In the genomic region with DNA sequence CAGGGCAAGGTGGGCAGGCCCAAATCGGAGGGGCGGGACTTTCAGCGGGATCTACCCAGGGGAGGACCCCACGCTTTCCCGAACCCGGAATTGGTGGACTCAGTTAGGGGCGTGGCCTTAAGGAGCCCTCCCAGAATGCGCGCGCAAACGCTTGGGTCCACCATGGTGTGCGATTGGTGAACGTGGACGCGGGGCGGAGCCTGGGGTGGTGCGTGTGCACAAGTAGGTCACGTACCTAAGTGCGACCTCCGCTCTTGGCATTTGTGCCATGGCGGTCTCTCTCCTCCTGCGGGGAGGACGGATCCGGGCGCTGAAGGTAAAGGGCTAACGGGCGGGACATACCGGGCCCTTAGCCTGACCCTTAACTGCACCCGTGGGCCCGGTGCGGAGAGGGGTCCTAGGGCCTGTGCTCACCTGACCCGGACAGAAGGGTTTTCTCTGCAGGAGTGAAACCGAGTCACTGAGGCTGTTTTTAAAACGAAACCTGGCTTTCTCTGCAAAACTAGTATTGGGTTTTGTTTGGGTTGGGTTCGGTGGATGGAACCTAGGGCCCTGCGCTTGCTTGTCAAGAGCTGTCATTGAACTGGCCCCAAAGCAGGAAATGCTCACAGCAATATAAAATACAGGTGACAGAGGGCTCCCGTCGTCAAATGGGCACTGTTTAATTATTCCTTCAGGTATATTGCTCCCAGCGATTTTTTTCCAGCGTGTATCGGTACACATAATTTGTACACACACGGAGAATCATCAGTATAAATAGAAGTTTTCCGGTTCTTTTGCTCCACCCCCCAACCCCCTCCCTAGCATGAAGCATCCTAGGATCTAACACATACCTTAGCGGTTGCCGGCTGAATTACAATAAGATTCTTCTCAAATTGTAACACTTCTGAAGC, we compare ENCODE assay signal across 8 mouse cellular contexts. TPM values are rescaled to one million over a fixed set of nuclear protein-coding genes. Genes with fewer than 3 reads are reported as not detected.
DNase-seq lines count a peak whose midpoint lies in the region; ATAC-seq and TF ChIP-seq lines count a peak whose summit lies in the region.

A gene (minus strand): TSS at position 35 of the 893 bp plus-strand sequence.
A gene (plus strand): TSS at position 170 of the 893 bp plus-strand sequence.

- peaks cover 21% of the 10 kb centered on the region for H3K79me2 ChIP-seq in CH12.LX (replicated peaks; ENCODE audit: control insufficient read depth, extremely low read depth, insufficient read depth, poor library complexity, severe bottlenecking)

- WGBS in forebrain, embryonic 11.5 days = under 1% methylated on average over 45 of the region's 45 CpGs
- under 1% methylated on average over 45 of the region's 45 CpGs for WGBS in heart, embryonic 16.5 days
- 1% methylated on average over 45 of the region's 45 CpGs for WGBS in liver, embryonic 15.5 days (ENCODE audit: insufficient replicate concordance)
- WGBS in neural tube, embryonic 12.5 days = under 1% methylated on average over 45 of the region's 45 CpGs

- H3K9ac ChIP-seq in CH12.LX (ENCODE audit: insufficient read depth, low read depth) = peak within 1 kb of the TSS; percentile 67
- H3K9ac ChIP-seq in forebrain, embryonic 11.5 days (ENCODE audit: low read length) = peak within 1 kb of the TSS; percentile 65
- peak within 1 kb of the TSS; percentile 96 for H3K9ac ChIP-seq in heart, embryonic 16.5 days (ENCODE audit: low read length)
- H3K9ac ChIP-seq in liver, embryonic 15.5 days = peak within 1 kb of the TSS; percentile 75
- peak within 1 kb of the TSS; percentile 56 for H3K9ac ChIP-seq in neural tube, embryonic 12.5 days

- H3K4me1 ChIP-seq in CH12.LX (ENCODE audit: control insufficient read depth in 1 of 2, insufficient read depth in 2 of 2) = peaks cover 2 to 30% of the 10 kb centered on the region in 2 experiments; a peak in 2 of 4 replicates
- no peaks in the 10 kb centered on the region; the same call in 1 of the 2 replicates for H3K4me1 ChIP-seq in forebrain, embryonic 11.5 days (replicated peaks; ENCODE audit: control insufficient read depth, insufficient read depth, low read length)
- H3K4me1 ChIP-seq in heart, embryonic 16.5 days (ENCODE audit: control insufficient read depth, insufficient read depth, low read length) = peaks cover 21% of the 10 kb centered on the region
- peaks cover 25% of the 10 kb centered on the region for H3K4me1 ChIP-seq in liver, embryonic 15.5 days (replicated peaks)
- peaks cover 17% of the 10 kb centered on the region for H3K4me1 ChIP-seq in neural tube, embryonic 12.5 days

- no peak for TF ChIP-seq RAD21 in CH12.LX (IDR thresholded peaks at IDR 0.05; ENCODE audit: low read depth, low read length)

- H3K4me2 ChIP-seq in CH12.LX (ENCODE audit: insufficient read depth, low read depth, poor library complexity, severe bottlenecking) = peak within 1 kb of the TSS; percentile 47
- H3K4me2 ChIP-seq in forebrain, embryonic 11.5 days (ENCODE audit: low read depth, low read length, severe bottlenecking) = peak within 1 kb of the TSS; percentile 55
- peak within 1 kb of the TSS; percentile 70 for H3K4me2 ChIP-seq in heart, embryonic 16.5 days (ENCODE audit: low read depth, low read length)
- peak within 1 kb of the TSS; percentile 92 for H3K4me2 ChIP-seq in liver, embryonic 15.5 days
- H3K4me2 ChIP-seq in neural tube, embryonic 12.5 days (replicated peaks) = peak within 1 kb of the TSS; percentile 74

- DNase-seq in CH12.LX (ENCODE audit: extremely low read depth) = peak; percentile 100
- DNase-seq in c-Kit-positive CD71-positive TER-119-negative erythroid progenitor cells, embryonic 14.5 days (ENCODE audit: low read depth) = peak; percentile 100
- peak; percentile 98 for DNase-seq in forebrain, embryonic 11.5 days (ENCODE audit: low spot score)
- DNase-seq in kidney, postnatal 36 days = peak; percentile 100
- DNase-seq in telencephalon, adult 2 months (ENCODE audit: low read depth, low spot score) = peak; percentile 99

- peak; percentile 97 for TF ChIP-seq POLR2A in CH12.LX (IDR thresholded peaks at IDR 0.05; ENCODE audit: low read depth, low read length)

- no peaks in the 10 kb centered on the region for H3K27me3 ChIP-seq in CH12.LX (replicated peaks)
- H3K27me3 ChIP-seq in forebrain, embryonic 11.5 days (ENCODE audit: control insufficient read depth, insufficient read depth, low read length) = no peaks in the 10 kb centered on the region
- no peaks in the 10 kb centered on the region for H3K27me3 ChIP-seq in heart, embryonic 16.5 days (ENCODE audit: control insufficient read depth, insufficient read depth, low read length)
- H3K27me3 ChIP-seq in liver, embryonic 15.5 days = peaks cover 11% of the 10 kb centered on the region; the same call in 1 of the 2 replicates
- no peaks in the 10 kb centered on the region for H3K27me3 ChIP-seq in neural tube, embryonic 12.5 days (replicated peaks)

- peak; percentile 96 for ATAC-seq in forebrain, embryonic 11.5 days (replicated peaks; ENCODE audit: low FRiP score)
- ATAC-seq in heart, embryonic 16.5 days (replicated peaks; ENCODE audit: extremely low read depth, insufficient read depth, low FRiP score) = peak; percentile 98
- ATAC-seq in liver, embryonic 15.5 days (ENCODE audit: insufficient read depth) = peak; percentile 94
- ATAC-seq in neural tube, embryonic 12.5 days (ENCODE audit: low FRiP score, low read depth) = peak; percentile 96

- TF ChIP-seq EP300 in CH12.LX (IDR thresholded peaks at IDR 0.05; ENCODE audit: low read length) = no peak

- peak within 1 kb of the TSS; percentile 63 to 93 (median 73) for H3K4me3 ChIP-seq in CH12.LX (replicated peaks in 1 of 3; ENCODE audit: low read depth in 2 of 3, low read length in 2 of 3, poor library complexity in 1 of 3)
- H3K4me3 ChIP-seq in forebrain, embryonic 11.5 days (ENCODE audit: low read depth, low read length) = peak within 1 kb of the TSS; percentile 73
- H3K4me3 ChIP-seq in heart, embryonic 16.5 days (ENCODE audit: low read length) = peak within 1 kb of the TSS; percentile 99
- H3K4me3 ChIP-seq in liver, embryonic 15.5 days (replicated peaks) = peak within 1 kb of the TSS; percentile 85
- peak within 1 kb of the TSS; percentile 56 for H3K4me3 ChIP-seq in neural tube, embryonic 12.5 days

- no peak for TF ChIP-seq CTCF in CH12.LX (conservative IDR thresholded peaks at IDR 0.05 in 1 of 2, IDR thresholded peaks at IDR 0.05 in 1 of 2; ENCODE audit: low read depth in 2 of 2, low read length in 2 of 2)

- in situ Hi-C loops in CH12.LX (cut with MboI; ENCODE audit: low pct_ligation_motif_present, low pct_unique_long_range_greater_than_20kb, low sequenced_read_pairs) = loop anchor here (10.0 kb wide), 1 partner anchor 145 kb away; no protein-coding TSS in a partner anchor

- no peaks in the 10 kb centered on the region for H3K9me3 ChIP-seq in CH12.LX (replicated peaks; ENCODE audit: low read length)
- H3K9me3 ChIP-seq in forebrain, embryonic 11.5 days (ENCODE audit: control insufficient read depth, low read length) = no peaks in the 10 kb centered on the region
- H3K9me3 ChIP-seq in heart, embryonic 16.5 days (replicated peaks; ENCODE audit: control insufficient read depth, low read length) = no peaks in the 10 kb centered on the region
- H3K9me3 ChIP-seq in liver, embryonic 15.5 days (replicated peaks) = no peaks in the 10 kb centered on the region
- no peaks in the 10 kb centered on the region for H3K9me3 ChIP-seq in neural tube, embryonic 12.5 days

- dilution Hi-C loops in CH12.LX (cut with MboI; ENCODE audit: extremely low pct_ligation_motif_present, extremely low pct_unique_long_range_greater_than_20kb, low sequenced_read_pairs) = no loop called here

- H3K36me3 ChIP-seq in CH12.LX (replicated peaks in 1 of 2; ENCODE audit: control insufficient read depth in 1 of 2, insufficient read depth in 1 of 2, low read length in 1 of 2) = peaks cover 16 to 30% of the 10 kb centered on the region in 2 experiments
- no peaks in the 10 kb centered on the region; the same call in 1 of the 2 replicates for H3K36me3 ChIP-seq in forebrain, embryonic 11.5 days (ENCODE audit: control insufficient read depth, insufficient read depth, low read length)
- peaks cover 15% of the 10 kb centered on the region for H3K36me3 ChIP-seq in heart, embryonic 16.5 days (ENCODE audit: control insufficient read depth, insufficient read depth)
- peaks cover 21% of the 10 kb centered on the region for H3K36me3 ChIP-seq in liver, embryonic 15.5 days (replicated peaks)
- peaks cover 16% of the 10 kb centered on the region; the same call in 1 of the 2 replicates for H3K36me3 ChIP-seq in neural tube, embryonic 12.5 days

- H3K27ac ChIP-seq in CH12.LX (ENCODE audit: insufficient read depth, low read depth) = no peak within 1 kb of the TSS
- no peak within 1 kb of the TSS for H3K27ac ChIP-seq in forebrain, embryonic 11.5 days (ENCODE audit: low read depth, low read length)
- H3K27ac ChIP-seq in heart, embryonic 16.5 days (ENCODE audit: low read length) = peak within 1 kb of the TSS; percentile 95
- peak within 1 kb of the TSS; percentile 77 for H3K27ac ChIP-seq in liver, embryonic 15.5 days (replicated peaks)
- H3K27ac ChIP-seq in neural tube, embryonic 12.5 days = no peak within 1 kb of the TSS; the same call in 1 of the 2 replicates

TF ChIP-seq in CH12.LX, 34 proteins besides CTCF, POLR2A, EP300 and RAD21 (continues in another document):
- TF ChIP-seq KAT2A (IDR thresholded peaks at IDR 0.05; ENCODE audit: insufficient replicate concordance, low read length) = no peak
- peak; percentile 87 for TF ChIP-seq NRF1 (IDR thresholded peaks at IDR 0.05; ENCODE audit: low read depth, low read length)
- TF ChIP-seq JUN (IDR thresholded peaks at IDR 0.05; ENCODE audit: insufficient read depth, low read depth, low read length) = no peak
- TF ChIP-seq ELF1 (IDR thresholded peaks at IDR 0.05; ENCODE audit: low read depth, low read length) = peak; percentile 93
- no peak for TF ChIP-seq CHD1 (IDR thresholded peaks at IDR 0.05; ENCODE audit: low read depth, low read length)

RNA-seq across cellular contexts. Expression of the first gene that starts in this region (rescaled TPM):
- total RNA-seq in CH12.LX (2012; rRNA removed) (56.2 and 72.4 TPM in 2 replicates), CH12.LX (2014; rRNA removed) (48.3 and 49.0 TPM in 2 replicates)
- 51.4 and 61.7 TPM in 2 replicates for polyA plus RNA-seq in CH12.LX (2012; ENCODE audit: insufficient read length, low read depth)
- 48.9 and 49.3 TPM in 2 replicates for polyA plus RNA-seq in forebrain, embryonic 11.5 days (2014; fragmentation: Nextera tagmentation; extraction: Ambion mirVana)
- polyA plus RNA-seq in heart, embryonic 16.5 days (2015; fragmentation: Nextera tagmentation; extraction: Ambion mirVana) = 20.2 and 21.8 TPM in 2 replicates
- polyA plus RNA-seq in liver, embryonic 15.5 days (2015; fragmentation: Nextera tagmentation; extraction: Ambion mirVana) = 21.4 and 23.8 TPM in 2 replicates
- polyA plus RNA-seq in neural tube, embryonic 12.5 days (2016; fragmentation: Nextera tagmentation; extraction: Ambion mirVana) = 36.4 and 38.4 TPM in 2 replicates

RNA-seq across cellular contexts. Expression of the second gene that starts in this region (rescaled TPM):
- total RNA-seq in CH12.LX (2012; rRNA removed) (357 and 409 TPM in 2 replicates), CH12.LX (2014; rRNA removed) (298 and 303 TPM in 2 replicates)
- 272 and 292 TPM in 2 replicates for polyA plus RNA-seq in CH12.LX (2012; ENCODE audit: insufficient read length, low read depth)
- polyA plus RNA-seq in forebrain, embryonic 11.5 days (2014; fragmentation: Nextera tagmentation; extraction: Ambion mirVana) = 225 and 246 TPM in 2 replicates
- polyA plus RNA-seq in heart, embryonic 16.5 days (2015; fragmentation: Nextera tagmentation; extraction: Ambion mirVana) = 625 and 628 TPM in 2 replicates
- polyA plus RNA-seq in liver, embryonic 15.5 days (2015; fragmentation: Nextera tagmentation; extraction: Ambion mirVana) = 160 TPM in 2 replicates
- 314 and 332 TPM in 2 replicates for polyA plus RNA-seq in neural tube, embryonic 12.5 days (2016; fragmentation: Nextera tagmentation; extraction: Ambion mirVana)

Comparison
In these comparisons a context has a peak if more than half of its experiments do, and no peak if none do; other contexts are left out.
1. H3K27ac ChIP-seq: peak in heart, embryonic 16.5 days (single experiment) and liver, embryonic 15.5 days (single experiment); none in CH12.LX (single experiment), forebrain, embryonic 11.5 days (single experiment) and neural tube, embryonic 12.5 days (single experiment).
2. Peak in every context shown above with its lines, with median percentiles within 50 percentile points of each other: DNase-seq, H3K4me2 ChIP-seq, H3K4me3 ChIP-seq, H3K9ac ChIP-seq and ATAC-seq.